Mouse (Mus musculus): ENCODE measurements around the gene Ubxn10.
A peak's percentile ranks its signal among the peaks of the same experiment; 100 is the strongest.

DNA sequence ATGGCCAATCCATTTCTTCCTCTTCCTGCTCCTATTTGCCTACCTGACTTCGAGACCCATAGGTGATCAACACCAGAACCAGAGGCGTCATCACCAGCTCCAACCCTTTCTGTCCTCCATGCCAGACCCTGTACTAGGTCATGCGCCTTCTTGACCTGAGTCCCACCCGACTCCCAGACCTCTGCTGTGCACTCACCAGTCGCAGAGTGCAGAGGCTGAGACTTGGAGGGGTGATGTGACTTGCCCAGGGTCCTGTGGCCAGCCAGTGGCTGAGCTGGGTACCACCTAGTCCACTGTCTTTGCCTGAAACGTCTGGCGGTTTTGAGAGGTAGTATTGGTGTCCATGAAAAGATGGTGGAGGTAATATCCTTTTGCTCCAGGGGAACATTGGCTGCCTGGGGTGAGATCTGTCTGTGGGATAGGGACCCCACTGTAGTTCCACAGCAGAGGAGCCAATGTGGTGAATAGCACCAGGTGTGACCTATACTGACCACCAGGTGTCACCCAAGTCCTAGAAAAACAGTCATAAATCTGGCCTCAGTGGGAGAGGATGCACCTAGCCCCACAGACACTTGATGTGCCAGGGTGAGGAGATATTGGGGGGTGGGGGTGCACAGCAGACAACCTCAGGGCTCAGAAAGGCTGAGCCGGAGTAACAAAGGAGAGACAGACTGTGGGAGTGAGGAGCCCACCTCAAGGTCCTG, 11.6 kb upstream of the Ubxn10 start:
- TF ChIP-seq CTCF (IDR thresholded peaks at IDR 0.05; ENCODE audit: low read depth, low read length) = peak; percentile 56
- no peak for TF ChIP-seq POLR2A (IDR thresholded peaks at IDR 0.05; ENCODE audit: extremely low read depth, insufficient read depth, low read length)

All from liver, adult 2 months (tissue).